In genomic region chr10:69497382-69497781, GRCm38 (mm10) we compare ENCODE assay signal across 28 mouse cellular contexts.
DNase-seq lines count a peak whose midpoint lies in the region; ATAC-seq and TF ChIP-seq lines count a peak whose summit lies in the region.
"Had no signal": no experiment of that assay in that cellular context is flagged by ENCODE, and none has a peak within 500 bp of the region (broad histone marks: within the 10 kb centered on the region; RNA-seq: fewer than 3 reads in every experiment).

No protein-coding gene starts in this region.

- H3K9me3 ChIP-seq in forebrain, postnatal 0 days (ENCODE audit: low read length), result no peaks in the 10 kb centered on the region
- no peaks in the 10 kb centered on the region for H3K9me3 ChIP-seq in forebrain, embryonic 10.5 days
- H3K9me3 ChIP-seq: heart, embryonic 10.5 days; heart, embryonic 15.5 days; kidney, embryonic 15.5 days; midbrain, embryonic 13.5 days; neural tube, embryonic 13.5 days had no signal

- H3K27ac ChIP-seq in forebrain, postnatal 0 days (ENCODE audit: low read depth, low read length), result peak overlapping the region; percentile 40; the same call in 1 of the 2 replicates
- no peak overlapping the region for H3K27ac ChIP-seq in forebrain, embryonic 10.5 days
- H3K27ac ChIP-seq: heart, embryonic 10.5 days; heart, embryonic 15.5 days; hindbrain, embryonic 14.5 days; kidney, embryonic 15.5 days; liver, embryonic 14.5 days; macrophage; midbrain, embryonic 13.5 days; neural tube, embryonic 13.5 days had no signal

- no peaks in the 10 kb centered on the region for H3K36me3 ChIP-seq in forebrain, postnatal 0 days (ENCODE audit: insufficient read depth)
- no peaks in the 10 kb centered on the region for H3K36me3 ChIP-seq in forebrain, embryonic 10.5 days (replicated peaks)
- H3K36me3 ChIP-seq: heart, embryonic 10.5 days; heart, embryonic 15.5 days; kidney, embryonic 15.5 days; midbrain, embryonic 13.5 days; neural tube, embryonic 13.5 days had no signal

- H3K4me3 ChIP-seq in forebrain, postnatal 0 days (ENCODE audit: low read depth, low read length), result no peak overlapping the region
- no peak overlapping the region for H3K4me3 ChIP-seq in forebrain, embryonic 10.5 days
- H3K4me3 ChIP-seq: heart, embryonic 10.5 days; heart, embryonic 15.5 days; kidney, embryonic 15.5 days; midbrain, embryonic 13.5 days; neural tube, embryonic 13.5 days had no signal

- no peak for TF ChIP-seq CTCF in forebrain, postnatal 0 days (IDR thresholded peaks at IDR 0.05; ENCODE audit: low read depth)

- peak; percentile 76 for ATAC-seq in forebrain, postnatal 0 days
- no peak for ATAC-seq in erythroblast, adult 5-6 weeks (replicated peaks; ENCODE audit: low FRiP score, poor library complexity, severe bottlenecking)
- ATAC-seq: midbrain, embryonic 13.5 days; Patski had no signal

- no peaks in the 10 kb centered on the region for H3K27me3 ChIP-seq in forebrain, postnatal 0 days (ENCODE audit: insufficient read depth, low read length)
- H3K27me3 ChIP-seq in forebrain, embryonic 10.5 days (ENCODE audit: poor library complexity, severe bottlenecking), result no peaks in the 10 kb centered on the region
- H3K27me3 ChIP-seq: heart, embryonic 15.5 days; kidney, embryonic 15.5 days; midbrain, embryonic 13.5 days; neural tube, embryonic 13.5 days; Patski had no signal

- DNase-seq in forebrain, postnatal 0 days, result peak; percentile 67
- DNase-seq in forebrain, embryonic 10.5 days (ENCODE audit: extremely low spot score, low spot score), result no peak
- DNase-seq in right cerebral cortex, postnatal 14 days, result peak; percentile 14
- no peak for DNase-seq in right cerebral cortex, postnatal 25 days
- peak; percentile 44 to 52 for DNase-seq in layer of hippocampus, postnatal 14 days (ENCODE audit: low spot score in 2 of 2)
- DNase-seq in cerebellum, adult 9-10 months, result no peak
- DNase-seq: adrenal gland, postnatal 10 days; cerebellum, adult 11-12 months; cerebellum, postnatal 14 days; gastrocnemius, postnatal 10 days; heart, postnatal 36 days; kidney, adult 18-20 months; kidney, postnatal 36 days; liver; lung, adult 2 months; lung, postnatal 10 days; thymus, adult 2 months; thymus, postnatal 36 days had no signal

- H3K9ac ChIP-seq in forebrain, postnatal 0 days, result no peak overlapping the region
- H3K9ac ChIP-seq: heart, embryonic 15.5 days; hindbrain, embryonic 14.5 days; kidney, embryonic 15.5 days; liver, embryonic 14.5 days; midbrain, embryonic 13.5 days; neural tube, embryonic 13.5 days had no signal

- H3K4me2 ChIP-seq in forebrain, postnatal 0 days (ENCODE audit: low read depth), result no peak overlapping the region
- H3K4me2 ChIP-seq: heart, embryonic 15.5 days; hindbrain, embryonic 14.5 days; kidney, embryonic 15.5 days; midbrain, embryonic 13.5 days; neural tube, embryonic 13.5 days had no signal

- 61% methylated on average over 17 of the region's 17 CpGs for WGBS in forebrain, postnatal 0 days
- WGBS in forebrain, embryonic 10.5 days, result 87% methylated on average over 17 of the region's 17 CpGs

- peaks cover 10% of the 10 kb centered on the region; the same call in 1 of the 2 replicates for H3K4me1 ChIP-seq in forebrain, postnatal 0 days (ENCODE audit: insufficient read depth)
- peaks cover 12% of the 10 kb centered on the region for H3K4me1 ChIP-seq in forebrain, embryonic 10.5 days

Comparison
In these comparisons a context has a peak if more than half of its experiments do, and no peak if none do; other contexts are left out.
1. DNase-seq: peak in forebrain, postnatal 0 days (single experiment), right cerebral cortex, postnatal 14 days (single experiment) and layer of hippocampus, postnatal 14 days (2 of 2); none in forebrain, embryonic 10.5 days (single experiment), right cerebral cortex, postnatal 25 days (single experiment) and cerebellum, adult 9-10 months (single experiment).